Mouse (Mus musculus) limb, embryonic 14.5 days (tissue): ENCODE data around the gene Syap1. TPM values are rescaled to one million over a fixed set of nuclear protein-coding genes. Genes with fewer than 3 reads are reported as not detected.
"Not testable (repeated sequence)": the region's sequence is repeated elsewhere in the genome, so short reads cannot be mapped to it uniquely, and the experiment has no call there.

Experiments
- ATAC-seq: fragments of 200-750 bp; cut with Nextera tagmentation; 2 replicates; pipeline ENCODE4 v1.8.0; 2017; ENCODE audit warnings: low read depth, moderate number of reproducible peaks, moderate TSS enrichment; ENCODE audit not compliant: low FRiP score
- DNase-seq: peaks from one replicate; pipeline ENCODE4 v3.0.0-alpha.2; 2015; ENCODE audit warnings: low spot score
- H3K27ac ChIP-seq: fragments of 300-500 bp; sonication (generic); replicated peaks from 2 replicates; pipeline ENCODE4 v1.5.1; 2014; ENCODE audit warnings: low read depth, mild to moderate bottlenecking, low read length, moderate library complexity, mixed read lengths
- H3K27me3 ChIP-seq: fragments of 300-500 bp; sonication (generic); 2 replicates; pipeline ENCODE4 v1.6.1; 2014; ENCODE audit warnings: low read length, mixed read lengths; ENCODE audit not compliant: control insufficient read depth, insufficient read depth
- H3K36me3 ChIP-seq: fragments of 300-500 bp; sonication (generic); 2 replicates; pipeline ENCODE4 v1.6.1; 2014; ENCODE audit warnings: mild to moderate bottlenecking, low read length, moderate library complexity, mixed read lengths; ENCODE audit not compliant: control insufficient read depth, insufficient read depth
- H3K4me1 ChIP-seq: fragments of 300-500 bp; sonication (generic); 2 replicates; pipeline ENCODE4 v1.6.1; 2014; ENCODE audit warnings: antibody characterized with exemption, low read length, mixed read lengths; ENCODE audit not compliant: control insufficient read depth, insufficient read depth
- H3K4me2 ChIP-seq: fragments of 300-500 bp; sonication (generic); replicated peaks from 2 replicates; pipeline ENCODE4 v1.6.1; 2014; ENCODE audit warnings: low read depth, mild to moderate bottlenecking, low read length, moderate library complexity; ENCODE audit not compliant: severe bottlenecking
- H3K4me3 ChIP-seq: fragments of 300-500 bp; sonication (generic); replicated peaks from 2 replicates; pipeline ENCODE4 v1.5.1; 2014; ENCODE audit warnings: low read length
- H3K9ac ChIP-seq: fragments of 300-500 bp; sonication (generic); 2 replicates; pipeline ENCODE4 v1.6.1; 2014; ENCODE audit warnings: mild to moderate bottlenecking, low read depth, low read length, moderate library complexity; ENCODE audit not compliant: severe bottlenecking
- H3K9me3 ChIP-seq: fragments of 300-500 bp; sonication (generic); 2 replicates; pipeline ENCODE4 v1.6.1; 2016; ENCODE audit warnings: low read length; ENCODE audit not compliant: control insufficient read depth
- POLR2A ChIP-seq: fragments of 200-500 bp; IDR thresholded peaks from 2 replicates; pipeline ENCODE4 v1.8.0; 2012; ENCODE audit warnings: inconsistent platforms, mild to moderate bottlenecking, moderate library complexity, borderline replicate concordance; ENCODE audit not compliant: insufficient read depth, insufficient read length; ENCODE audit errors: extremely low read depth
- WGBS: fragments of 180-500 bp; shearing (Covaris S2); extraction: QIAGEN DNeasy Blood & Tissue Kit; methylation state at CpG from one replicate; pipeline ENCODE4 v1.1.7; 2014; 5-methylcytosine and 5-hydroxymethylcytosine counted together
- polyA plus RNA-seq, 2 experiments: library from polyadenylated mRNA; depleted of rRNA in 1 of 2; stranded (reverse) in 1 of 2; unstranded in 1 of 2; fragments of >200 nt; fragmentation: Nextera tagmentation in 1 of 2; extraction: Ambion mirVana in 1 of 2; gene quantifications; 2 replicates each; pipeline versions ENCODE4 v1.2.1 to v1.2.3; 2012 to 2014

The Syap1 gene
- polyA plus RNA-seq, 2 experiments = 39.6 to 49.8 TPM

DNA sequence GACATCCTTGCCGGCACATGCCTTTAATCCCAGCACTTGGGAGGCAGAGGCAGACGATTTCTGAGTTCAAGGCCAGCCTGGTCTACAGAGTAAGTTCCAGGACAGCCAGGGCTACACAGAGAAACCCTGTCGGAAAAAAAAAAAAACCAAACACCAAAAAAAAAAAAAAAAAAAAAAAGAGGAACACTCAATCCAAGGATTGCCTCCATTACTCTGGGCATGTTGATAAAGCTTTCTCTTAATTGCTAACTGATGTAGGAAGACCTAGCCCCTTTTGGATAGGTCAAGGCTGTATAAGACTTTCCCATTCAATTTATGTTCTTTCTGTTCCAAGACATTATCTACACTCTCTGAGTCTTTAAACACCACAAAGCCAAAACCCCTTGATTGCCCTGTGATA is 42.7 kb downstream of the Syap1 start:
- Histone ChIP-seq H3K4me3 (no peak overlapping the region), H3K27me3 (no peaks in the 10 kb centered on the region), H3K4me2 (no peak overlapping the region), H3K9ac (no peak overlapping the region), H3K9me3 (no peaks in the 10 kb centered on the region), H3K4me1 (no peaks in the 10 kb centered on the region), H3K36me3 (no peaks in the 10 kb centered on the region), H3K27ac (no peak overlapping the region)
- ATAC-seq = no peak
- TF ChIP-seq POLR2A = no peak
- DNase-seq = no peak
- 83% methylated on average over 3 of the region's 3 CpGs for WGBS

DNA sequence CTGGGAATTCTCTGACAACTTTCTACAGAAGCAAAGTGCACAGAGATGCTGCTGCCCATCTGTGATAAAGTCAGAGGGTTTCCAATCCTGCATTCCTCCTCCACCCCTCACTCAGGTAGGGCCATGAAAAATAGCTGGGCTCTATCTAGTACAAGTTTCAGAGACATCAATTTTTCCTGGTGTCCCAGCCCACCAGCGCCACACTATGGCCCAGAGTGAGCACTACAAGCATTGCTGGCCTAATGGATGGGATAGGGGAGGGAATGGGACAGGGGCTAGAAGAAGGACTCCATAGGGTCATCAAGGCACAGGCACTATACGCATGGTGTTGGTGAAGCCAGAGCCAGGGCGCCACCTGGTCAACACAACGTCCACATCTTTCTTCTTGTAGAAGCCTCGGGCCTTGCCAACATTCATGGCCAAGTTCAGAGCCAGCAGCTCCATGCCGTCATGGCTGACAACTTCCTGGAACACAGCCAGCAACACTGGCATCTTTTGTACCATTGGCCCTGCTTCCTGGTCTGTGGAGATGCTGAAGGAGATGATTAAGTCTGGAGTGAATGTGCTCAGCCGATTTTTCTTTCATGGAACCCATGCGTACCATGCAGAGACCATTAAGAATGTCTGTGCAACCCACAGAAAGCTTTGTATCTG is 43.7 kb downstream of the Syap1 start:
- DNase-seq (no peak), ATAC-seq (no peak)
- H3K27ac ChIP-seq = no peak overlapping the region
- H3K4me2 ChIP-seq = no peak overlapping the region
- H3K27me3 ChIP-seq = no peaks in the 10 kb centered on the region
- H3K9ac ChIP-seq = no peak overlapping the region
- H3K4me3 ChIP-seq = no peak overlapping the region
- H3K9me3 ChIP-seq = no peaks in the 10 kb centered on the region
- H3K4me1 ChIP-seq = no peaks in the 10 kb centered on the region
- TF ChIP-seq POLR2A = no peak
- H3K36me3 ChIP-seq = no peaks in the 10 kb centered on the region
- 74% methylated on average over 8 of the region's 8 CpGs for WGBS

DNA sequence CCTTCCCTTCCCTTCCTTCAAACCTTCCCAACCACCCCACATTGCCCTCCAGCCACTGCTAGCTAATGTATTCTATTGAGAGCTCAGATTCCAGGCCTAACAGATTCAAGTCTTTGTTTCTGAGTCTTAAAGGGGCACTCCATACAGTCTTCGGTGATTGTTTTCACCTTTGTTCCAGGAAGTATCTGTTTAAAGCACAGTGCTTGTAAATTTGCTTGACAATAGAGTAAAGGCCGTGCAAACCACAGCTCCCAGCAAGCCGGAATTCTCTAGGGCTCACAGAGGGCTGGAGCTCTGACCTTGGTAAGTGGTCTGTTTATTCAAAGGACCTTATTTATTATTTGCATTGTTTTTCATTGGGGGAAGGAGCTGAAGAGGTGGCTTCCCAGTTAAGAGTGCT is 56.1 kb downstream of the Syap1 start:
- no peak overlapping the region for H3K4me2 ChIP-seq
- WGBS = 49% methylated on average over 3 of the region's 3 CpGs
- H3K4me1 ChIP-seq = no peaks in the 10 kb centered on the region
- no peak for TF ChIP-seq POLR2A
- ATAC-seq (no peak), DNase-seq (no peak)
- no peak overlapping the region for H3K27ac ChIP-seq
- no peaks in the 10 kb centered on the region for H3K27me3 ChIP-seq
- no peak overlapping the region for H3K4me3 ChIP-seq
- no peaks in the 10 kb centered on the region for H3K9me3 ChIP-seq
- H3K36me3 ChIP-seq = no peaks in the 10 kb centered on the region
- H3K9ac ChIP-seq = no peak overlapping the region

DNA sequence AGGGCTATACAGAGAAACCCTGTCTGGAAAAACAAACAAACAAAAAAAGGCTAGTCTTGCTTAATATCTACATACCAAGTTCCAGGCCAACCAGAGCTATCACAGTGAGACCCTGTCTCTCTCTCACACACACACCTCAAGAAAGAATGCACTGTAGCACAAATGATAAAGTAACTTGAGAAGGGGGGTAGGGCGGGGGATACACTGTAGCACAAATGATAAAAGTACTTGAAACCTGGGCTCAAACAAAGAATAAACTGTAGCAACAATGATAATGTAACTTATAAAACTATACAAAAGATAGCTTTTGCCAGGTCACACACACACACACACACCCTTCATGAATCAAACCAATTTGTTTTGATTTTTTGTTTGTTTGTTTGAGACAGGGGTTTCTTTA is 56.7 kb downstream of the Syap1 start:
- DNase-seq = no peak
- no peak for ATAC-seq
- WGBS = 81% methylated on average over 1 of the region's 1 CpGs
- H3K4me2 ChIP-seq = no peak overlapping the region
- no peak overlapping the region for H3K9ac ChIP-seq
- H3K27me3 ChIP-seq = no peaks in the 10 kb centered on the region
- no peak overlapping the region for H3K4me3 ChIP-seq
- no peaks in the 10 kb centered on the region for H3K4me1 ChIP-seq
- H3K9me3 ChIP-seq = no peaks in the 10 kb centered on the region
- H3K27ac ChIP-seq = no peak overlapping the region
- no peak for TF ChIP-seq POLR2A
- H3K36me3 ChIP-seq = no peaks in the 10 kb centered on the region

DNA sequence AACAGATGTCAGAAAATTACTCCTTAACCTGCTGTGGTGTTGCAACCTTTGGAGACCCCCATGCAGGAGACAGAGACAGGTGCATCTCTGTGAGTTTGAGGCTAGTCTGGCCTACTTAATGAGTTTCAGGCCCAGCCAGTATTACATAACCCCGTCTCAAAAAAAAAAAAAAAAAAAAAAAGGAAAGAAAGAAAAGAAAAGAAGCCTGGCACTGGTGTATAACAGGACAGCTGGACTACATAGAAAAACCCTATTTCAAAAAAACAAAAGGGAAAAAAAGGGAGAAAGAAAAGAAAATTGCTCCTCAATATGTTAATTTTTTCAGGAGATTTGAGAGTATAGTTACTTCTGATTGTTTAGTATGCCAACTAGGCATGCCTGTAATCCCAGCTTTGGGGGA is 57.2 kb downstream of the Syap1 start:
- no peak for DNase-seq
- Histone ChIP-seq H3K4me3 (no peak overlapping the region), H3K9ac (no peak overlapping the region), H3K27ac (no peak overlapping the region), H3K9me3 (no peaks in the 10 kb centered on the region), H3K36me3 (no peaks in the 10 kb centered on the region), H3K27me3 (no peaks in the 10 kb centered on the region), H3K4me2 (no peak overlapping the region), H3K4me1 (no peaks in the 10 kb centered on the region)
- WGBS = 22% methylated on average over 1 of the region's 1 CpGs
- no peak for ATAC-seq
- no peak for TF ChIP-seq POLR2A

DNA sequence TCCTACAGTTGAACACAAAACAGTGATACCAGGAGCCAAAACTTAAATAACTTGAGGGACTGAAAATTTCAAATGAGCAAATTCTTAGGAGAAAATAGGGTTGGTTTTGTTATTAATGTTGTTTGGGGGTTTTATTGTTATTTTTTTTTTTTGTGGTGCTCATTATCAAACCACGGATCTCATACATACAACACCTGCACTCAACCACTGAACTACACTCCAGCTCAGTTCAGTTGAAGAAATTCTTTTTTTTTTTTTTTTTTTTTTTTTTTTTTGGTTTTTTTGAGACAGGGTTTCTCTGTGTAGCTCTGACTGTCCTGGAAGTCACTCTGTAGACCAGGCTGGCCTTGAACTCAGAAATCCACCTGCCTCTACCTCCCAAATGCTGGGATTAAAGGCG is 57.9 kb downstream of the Syap1 start:
- H3K9ac ChIP-seq, DNase-seq, H3K9me3 ChIP-seq, ATAC-seq, H3K4me2 ChIP-seq, H3K4me3 ChIP-seq, H3K27ac ChIP-seq, H3K4me1 ChIP-seq, H3K36me3 ChIP-seq, H3K27me3 ChIP-seq: not testable (repeated sequence)
- 56% methylated on average over 2 of the region's 2 CpGs for WGBS
